Mouse (Mus musculus) brown adipose tissue, adult 24 weeks (tissue): Measurements from ENCODE around the gene Lig3. TPM values are rescaled to one million over a fixed set of nuclear protein-coding genes. Genes with fewer than 3 reads are reported as not detected.

ENCODE experiments used
- H3K27ac ChIP-seq: fragments of 200-500 bp; replicated peaks from 2 replicates; pipeline ENCODE4 v1.5.1; 2012; ENCODE audit warnings: low read depth, mild to moderate bottlenecking, low read length
- H3K4me1 ChIP-seq: fragments of 200-500 bp; 2 replicates; pipeline ENCODE4 v1.6.1; 2012; ENCODE audit warnings: low read length, mixed read lengths; ENCODE audit not compliant: control insufficient read depth, insufficient read depth, insufficient read length
- H3K4me3 ChIP-seq: fragments of 200-500 bp; 2 replicates; pipeline ENCODE4 v1.5.1; 2012; ENCODE audit warnings: low read depth, mild to moderate bottlenecking, low read length, moderate library complexity; ENCODE audit not compliant: insufficient read depth
- polyA plus RNA-seq: library from polyadenylated mRNA; stranded (reverse); fragments of >200 nt; gene quantifications from 2 replicates; pipeline ENCODE4 v1.2.4, GENCODE M21; 2012; ENCODE audit not compliant: missing spikeins, insufficient read depth, insufficient read length

Lig3 gene
- polyA plus RNA-seq = 3.7 and 5.2 TPM in 2 replicates

DNA sequence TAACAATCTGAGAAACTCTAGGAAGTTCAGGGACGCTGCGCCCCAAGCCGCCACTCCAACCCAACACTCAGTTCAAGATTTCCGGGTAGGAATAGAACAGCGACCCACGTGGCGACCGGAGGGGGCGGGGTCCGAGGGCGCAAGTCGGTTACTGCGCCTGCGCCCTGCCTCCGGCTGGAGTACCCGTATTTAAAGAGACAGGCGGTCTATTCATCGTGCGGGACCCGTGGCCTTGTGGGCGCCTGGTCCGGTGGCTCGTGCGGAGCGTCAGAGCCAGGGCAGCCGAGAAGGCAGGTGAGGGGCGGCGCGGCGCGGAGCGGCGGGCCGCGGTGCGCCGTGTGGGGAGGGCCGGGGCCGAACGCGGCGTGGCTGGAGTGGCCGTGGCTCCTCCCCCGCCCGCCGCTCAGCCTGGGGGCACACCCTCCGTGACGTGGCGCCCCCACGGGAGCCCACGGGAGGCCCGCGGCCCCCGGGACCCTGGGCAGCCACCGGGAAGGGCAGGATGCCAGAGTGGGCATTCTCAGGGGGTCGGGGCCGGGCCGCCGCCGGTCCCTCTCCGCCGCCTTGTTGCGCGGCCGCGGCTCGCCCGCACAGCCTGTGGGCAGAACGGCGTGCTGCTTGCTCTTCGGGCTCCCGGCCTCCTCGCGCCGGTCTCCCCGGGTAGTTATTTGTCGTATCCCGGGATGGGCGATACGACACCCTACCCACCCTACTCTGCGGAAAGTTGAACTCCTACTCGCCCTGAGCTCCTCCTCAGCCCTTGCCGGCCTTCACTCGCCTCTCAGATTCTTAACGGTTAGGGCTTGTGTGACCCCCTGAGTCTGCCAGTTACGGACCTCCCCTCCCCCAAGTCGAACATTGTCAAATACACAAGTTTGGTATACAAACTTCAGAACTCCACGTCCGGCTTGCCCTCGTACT lies at the start of gene Lig3:
Gene Lig3, plus strand, starts transcription at position 126 of the 921 bp plus-strand sequence.
- peaks cover 4% of the 10 kb centered on the region; the same call in 1 of the 2 replicates for H3K4me1 ChIP-seq
- H3K4me3 ChIP-seq = peak within 1 kb of the TSS; percentile 98
- peak within 1 kb of the TSS; percentile 97 for H3K27ac ChIP-seq

DNA sequence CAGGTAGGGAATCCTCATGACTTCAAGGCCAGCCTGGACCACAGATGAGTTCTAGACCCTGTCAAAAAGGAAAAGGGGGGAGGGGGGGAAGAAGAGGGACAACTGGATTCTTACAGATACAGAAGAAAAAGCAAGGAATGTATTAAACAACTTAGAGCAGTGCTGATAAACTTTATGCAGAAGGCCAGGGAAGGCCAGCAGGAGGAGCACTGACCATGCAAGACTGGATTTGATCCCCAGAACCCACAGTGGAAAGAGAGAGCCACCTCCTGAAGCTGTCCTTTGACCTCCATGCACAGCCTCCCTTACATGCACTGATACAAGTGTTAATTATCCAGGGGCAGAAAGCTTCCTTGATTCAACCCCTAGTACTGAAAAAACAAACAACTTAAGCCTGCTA lies 46.7 kb upstream of the Lig3 start:
- H3K4me3 ChIP-seq = no peak overlapping the region
- H3K27ac ChIP-seq = no peak overlapping the region

DNA sequence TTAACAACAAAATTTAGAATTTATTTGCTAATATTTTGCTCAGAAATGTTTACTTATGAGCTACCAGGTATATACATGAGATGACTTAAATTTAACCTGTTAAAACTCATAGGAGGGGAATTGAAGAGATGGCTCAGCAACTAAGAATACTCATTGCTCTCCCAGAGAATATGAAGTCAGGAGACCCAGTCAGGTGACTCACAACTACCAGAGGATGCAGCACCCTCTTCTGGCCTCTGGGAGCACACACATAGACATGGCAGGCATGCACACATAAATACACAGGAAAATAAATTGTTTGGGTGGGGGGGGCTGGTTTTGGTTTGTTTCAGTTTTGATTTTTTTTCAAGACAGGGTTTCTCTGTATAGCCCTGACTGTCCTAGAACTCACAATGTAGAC lies 41.9 kb upstream of the Lig3 start:
- no peak overlapping the region for H3K27ac ChIP-seq
- H3K4me1 ChIP-seq = no peaks in the 10 kb centered on the region

More for the DNA sequence above, 46.7 kb upstream of the Lig3 start:
- no peaks in the 10 kb centered on the region for H3K4me1 ChIP-seq

GRCm38 (mm10) chr11:82746138-82746537 lies 34.8 kb upstream of the Lig3 start:
- H3K4me3 ChIP-seq = no peak overlapping the region
- H3K4me1 ChIP-seq = no peaks in the 10 kb centered on the region
- no peak overlapping the region for H3K27ac ChIP-seq

More for the DNA sequence above, 41.9 kb upstream of the Lig3 start:
- no peak overlapping the region for H3K4me3 ChIP-seq

- H3K4me3 ChIP-seq = peak overlapping the region; percentile 62
Observed at GRCm38 (mm10) chr11:82746857-82747366, 34.0 kb upstream of the Lig3 start.

DNA sequence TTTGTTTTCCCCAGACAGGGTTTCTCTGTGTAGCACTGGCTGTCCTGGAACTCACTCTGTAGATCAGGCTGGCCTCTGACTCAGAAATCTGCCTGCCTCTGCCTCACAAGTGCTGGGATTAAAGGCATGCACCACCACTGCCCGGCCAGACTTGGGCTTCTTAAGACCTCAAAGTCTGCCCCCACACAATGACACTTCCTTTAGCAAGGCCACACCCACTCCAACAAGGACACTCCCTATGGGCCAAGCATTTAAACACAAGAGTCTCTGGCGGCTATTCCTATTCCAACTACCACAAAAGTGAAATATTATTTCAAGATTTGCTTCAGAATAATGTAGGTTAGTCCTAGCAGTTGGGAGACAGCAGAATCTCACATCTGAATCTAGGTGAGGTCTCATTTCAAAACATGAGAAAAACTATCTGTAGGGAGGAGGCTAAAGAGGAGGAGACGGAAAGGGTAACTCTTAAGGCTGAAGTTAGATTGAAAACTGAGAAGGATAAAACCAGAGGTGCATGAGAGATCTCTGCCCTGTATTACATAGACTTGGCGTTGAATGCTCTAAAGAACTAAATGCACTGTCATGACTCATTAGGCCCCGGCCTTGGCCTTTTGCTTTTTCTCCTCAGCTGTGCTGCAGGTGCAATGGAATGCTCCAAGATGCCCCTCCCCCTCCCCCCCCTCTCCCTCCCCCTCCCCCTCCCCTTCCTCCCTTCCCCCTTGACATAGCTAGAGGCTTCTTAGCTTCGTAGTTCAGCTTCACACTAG lies 28.4 kb upstream of the Lig3 start:
- Histone ChIP-seq H3K4me1 (no peaks in the 10 kb centered on the region), H3K4me3 (no peak overlapping the region), H3K27ac (no peak overlapping the region)

More at GRCm38 (mm10) chr11:82746857-82747366, 34.0 kb upstream of the Lig3 start:
- Histone ChIP-seq H3K27ac (peak overlapping the region; percentile 73), H3K4me1 (no peaks in the 10 kb centered on the region)

DNA sequence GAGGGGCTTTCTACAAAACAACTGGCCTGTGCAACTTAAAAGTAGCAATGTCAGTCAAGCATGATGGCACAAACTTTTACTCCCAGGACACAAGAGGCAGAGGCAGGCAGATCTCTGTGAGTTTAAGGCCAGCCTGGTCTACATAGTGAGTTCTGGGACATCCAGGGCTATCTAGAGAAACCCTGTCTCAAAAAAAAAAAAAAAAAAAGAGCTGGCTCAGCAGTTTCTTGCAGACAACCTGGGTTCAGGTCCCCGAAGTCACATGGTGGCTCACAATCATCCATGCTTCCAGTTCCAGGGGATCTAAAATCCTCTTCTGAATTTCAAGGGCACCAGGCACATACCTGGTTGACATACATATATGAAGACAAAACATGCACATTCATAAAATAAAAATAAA lies 25.0 kb upstream of the Lig3 start:
- Histone ChIP-seq H3K4me3 (no peak overlapping the region), H3K4me1 (no peaks in the 10 kb centered on the region), H3K27ac (no peak overlapping the region)

- H3K27ac ChIP-seq = no peak overlapping the region
- H3K4me1 ChIP-seq = peaks cover 5% of the 10 kb centered on the region; the same call in 1 of the 2 replicates
- H3K4me3 ChIP-seq = no peak overlapping the region
Observed at GRCm38 (mm10) chr11:82762286-82762829, 18.6 kb upstream of the Lig3 start.

DNA sequence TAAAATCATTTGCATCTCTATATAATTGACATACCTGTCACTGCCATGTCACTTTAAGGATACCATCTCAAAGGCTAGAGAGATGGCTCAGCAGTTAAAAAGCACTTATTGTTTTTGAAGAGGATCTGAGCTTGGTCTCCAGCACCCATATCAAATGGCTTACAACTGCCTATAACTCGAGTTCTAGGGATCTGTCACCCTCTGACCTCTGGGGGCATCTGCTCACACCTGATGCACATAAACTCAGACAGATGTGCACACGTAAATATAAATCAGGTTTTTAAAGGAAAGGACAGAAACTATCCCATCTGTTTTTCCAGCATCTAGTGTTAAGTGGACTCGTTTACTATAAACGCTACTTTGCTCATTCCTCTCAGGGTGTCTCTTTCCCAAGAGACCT lies 17.6 kb upstream of the Lig3 start:
- Histone ChIP-seq H3K27ac (no peak overlapping the region; the same call in 1 of the 2 replicates), H3K4me3 (peak overlapping the region; percentile 76), H3K4me1 (peaks cover 5% of the 10 kb centered on the region; the same call in 1 of the 2 replicates)

DNA sequence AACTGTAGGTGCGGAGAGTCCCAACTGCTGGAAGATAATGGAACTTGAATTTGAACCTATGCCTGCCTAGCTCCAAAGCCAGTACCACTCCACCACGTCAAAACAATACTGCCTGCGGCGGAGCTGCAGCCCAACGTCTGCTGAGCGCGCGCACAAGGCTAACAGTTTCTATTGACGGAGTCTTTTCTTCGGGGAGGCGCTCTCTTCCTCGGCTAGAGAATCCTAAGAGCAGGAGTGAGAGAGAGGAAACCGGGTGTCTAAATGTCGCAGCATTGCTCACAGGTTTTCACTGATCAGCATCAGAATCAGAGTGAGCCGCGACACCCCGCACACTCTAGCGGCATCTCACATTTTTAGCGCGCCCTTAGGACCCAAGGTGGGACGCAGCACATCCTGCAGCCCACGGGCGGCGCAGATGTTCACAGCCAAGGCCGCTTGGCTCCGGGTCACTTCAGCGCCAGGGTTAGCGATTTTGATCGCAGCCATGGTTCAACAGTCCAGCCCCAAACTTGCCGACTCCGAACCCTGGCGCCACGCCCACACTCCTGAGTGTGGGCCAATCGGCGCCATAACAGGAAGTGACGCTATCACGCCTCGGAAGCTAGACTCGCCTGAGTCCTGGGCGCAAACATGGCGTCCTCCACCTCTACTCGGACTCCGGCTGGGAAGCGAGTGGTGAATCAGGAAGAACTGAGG lies 17.0 kb upstream of the Lig3 start, which contains the start of the genes Cct6b and Zfp830:
Gene Cct6b, minus strand, starts transcription at position 580 of the 696 bp plus-strand sequence.
Gene Zfp830, plus strand, starts transcription at position 604 of the 696 bp plus-strand sequence.
- H3K4me3 ChIP-seq = peak within 1 kb of the TSS; percentile 76
- peaks cover 5% of the 10 kb centered on the region; the same call in 1 of the 2 replicates for H3K4me1 ChIP-seq
- peak within 1 kb of the TSS; percentile 81 for H3K27ac ChIP-seq

DNA sequence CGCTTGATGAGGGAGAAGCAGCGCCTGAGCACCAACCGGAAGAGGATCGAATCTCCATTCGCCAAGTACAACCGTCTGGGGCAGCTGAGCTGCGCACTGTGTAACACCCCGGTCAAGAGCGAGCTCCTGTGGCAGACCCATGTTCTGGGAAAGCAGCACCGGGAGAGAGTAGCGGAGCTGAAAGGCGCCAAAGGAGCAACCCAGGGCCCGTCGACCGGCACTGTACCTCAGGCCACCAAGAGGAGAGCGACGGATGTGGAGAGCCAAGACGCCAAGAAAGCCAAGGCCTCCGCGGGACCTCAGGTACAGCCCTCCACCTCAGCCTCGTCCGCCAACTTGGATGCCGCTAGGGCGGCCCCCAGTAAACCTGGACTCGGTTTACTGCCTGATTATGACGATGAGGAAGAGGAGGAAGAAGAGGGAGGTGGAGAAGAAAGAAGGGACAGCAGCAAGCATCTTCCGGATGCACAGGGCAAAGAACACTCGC lies 16.4 kb upstream of the Lig3 start:
- Histone ChIP-seq H3K27ac (peak overlapping the region; percentile 81), H3K4me1 (peaks cover 5% of the 10 kb centered on the region; the same call in 1 of the 2 replicates), H3K4me3 (peak overlapping the region; percentile 76)

GRCm38 (mm10) chr11:82780134-82780533 lies 774 bp upstream of the Lig3 start:
- H3K27ac ChIP-seq = no peak overlapping the region
- peak overlapping the region; percentile 98 for H3K4me3 ChIP-seq
- peaks cover 4% of the 10 kb centered on the region; the same call in 1 of the 2 replicates for H3K4me1 ChIP-seq

- peaks cover 4% of the 10 kb centered on the region; the same call in 1 of the 2 replicates for H3K4me1 ChIP-seq
- H3K27ac ChIP-seq = no peak overlapping the region
- peak overlapping the region; percentile 98 for H3K4me3 ChIP-seq
Observed at GRCm38 (mm10) chr11:82782197-82782596, 1.3 kb downstream of the Lig3 start.

DNA sequence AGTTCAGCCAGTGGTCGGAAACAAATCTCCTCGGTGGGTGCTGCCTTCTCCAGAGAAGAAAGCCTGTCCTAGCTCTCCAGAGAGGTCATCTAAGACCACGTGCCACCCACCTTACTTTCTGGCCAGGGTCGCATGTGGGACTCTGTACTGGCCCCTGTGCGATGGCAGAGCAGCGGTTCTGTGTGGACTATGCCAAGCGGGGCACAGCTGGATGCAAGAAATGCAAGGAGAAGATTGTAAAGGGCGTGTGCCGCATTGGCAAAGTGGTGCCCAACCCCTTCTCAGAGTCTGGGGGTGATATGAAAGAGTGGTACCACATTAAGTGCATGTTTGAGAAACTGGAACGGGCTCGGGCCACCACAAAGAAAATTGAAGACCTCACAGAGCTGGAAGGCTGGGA lies 2.5 kb downstream of the Lig3 start:
- H3K27ac ChIP-seq = no peak overlapping the region
- H3K4me3 ChIP-seq = no peak overlapping the region
- peaks cover 4% of the 10 kb centered on the region; the same call in 1 of the 2 replicates for H3K4me1 ChIP-seq
